Mouse (Mus musculus): Measurements from ENCODE around the gene Wdfy4.

GRCm38 (mm10) chr14:33230672-33231071 lies 45.4 kb upstream of the Wdfy4 start:
- TF ChIP-seq CTCF (IDR thresholded peaks at IDR 0.05; ENCODE audit: insufficient read depth, low read depth, low read length), result no peak
- no peak for TF ChIP-seq POLR2A (IDR thresholded peaks at IDR 0.05; ENCODE audit: insufficient read depth, low read depth, low read length)
